Mouse (Mus musculus) limb, embryonic 15.5 days (tissue): ENCODE results near the gene Brdt. TPM values are rescaled to one million over a fixed set of nuclear protein-coding genes. Genes with fewer than 3 reads are reported as not detected.

Experiments used
- ATAC-seq: fragments of 200-750 bp; cut with Nextera tagmentation; 2 replicates; pipeline ENCODE4 v1.8.0; 2017; ENCODE audit warnings: low read depth, moderate TSS enrichment; ENCODE audit not compliant: insufficient number of reproducible peaks, low FRiP score, low TSS enrichment
- H3K27ac ChIP-seq: fragments of 300-500 bp; sonication (generic); 2 replicates; pipeline ENCODE4 v1.5.1; 2015; ENCODE audit warnings: moderate library complexity, mild to moderate bottlenecking, inconsistent platforms
- H3K27me3 ChIP-seq: fragments of 300-500 bp; sonication (generic); 2 replicates; pipeline ENCODE4 v1.6.1; 2015; ENCODE audit warnings: inconsistent platforms
- H3K36me3 ChIP-seq: fragments of 300-500 bp; sonication (generic); 2 replicates; pipeline ENCODE4 v1.6.1; 2015; ENCODE audit warnings: inconsistent platforms
- H3K4me1 ChIP-seq: fragments of 300-500 bp; sonication (generic); 2 replicates; pipeline ENCODE4 v1.6.1; 2015; ENCODE audit warnings: inconsistent platforms
- H3K4me2 ChIP-seq: fragments of 300-500 bp; sonication (generic); 2 replicates; pipeline ENCODE4 v1.6.1; 2015; ENCODE audit warnings: mild to moderate bottlenecking, inconsistent platforms
- H3K4me3 ChIP-seq: fragments of 300-500 bp; sonication (generic); 2 replicates; pipeline ENCODE4 v1.5.1; 2015; ENCODE audit warnings: mild to moderate bottlenecking, inconsistent platforms
- H3K9ac ChIP-seq: fragments of 300-500 bp; sonication (generic); 2 replicates; pipeline ENCODE4 v1.6.1; 2015; ENCODE audit warnings: inconsistent platforms
- H3K9me3 ChIP-seq: fragments of 300-500 bp; sonication (generic); 2 replicates; pipeline ENCODE4 v1.6.1; 2016; ENCODE audit warnings: inconsistent platforms
- WGBS: fragments of 180-500 bp; shearing (Covaris S2); methylation state at CpG from one replicate; pipeline ENCODE4 v1.1.7; 2015; 5-methylcytosine and 5-hydroxymethylcytosine counted together
- polyA plus RNA-seq: library from polyadenylated mRNA; unstranded; fragments of >200 nt; fragmentation: Nextera tagmentation; extraction: Ambion mirVana; gene quantifications from 2 replicates; pipeline ENCODE4 v1.2.1, GENCODE M21; 2015

Gene Brdt
- polyA plus RNA-seq, 1 experiment from 2014 or later: 3.9 TPM

DNA sequence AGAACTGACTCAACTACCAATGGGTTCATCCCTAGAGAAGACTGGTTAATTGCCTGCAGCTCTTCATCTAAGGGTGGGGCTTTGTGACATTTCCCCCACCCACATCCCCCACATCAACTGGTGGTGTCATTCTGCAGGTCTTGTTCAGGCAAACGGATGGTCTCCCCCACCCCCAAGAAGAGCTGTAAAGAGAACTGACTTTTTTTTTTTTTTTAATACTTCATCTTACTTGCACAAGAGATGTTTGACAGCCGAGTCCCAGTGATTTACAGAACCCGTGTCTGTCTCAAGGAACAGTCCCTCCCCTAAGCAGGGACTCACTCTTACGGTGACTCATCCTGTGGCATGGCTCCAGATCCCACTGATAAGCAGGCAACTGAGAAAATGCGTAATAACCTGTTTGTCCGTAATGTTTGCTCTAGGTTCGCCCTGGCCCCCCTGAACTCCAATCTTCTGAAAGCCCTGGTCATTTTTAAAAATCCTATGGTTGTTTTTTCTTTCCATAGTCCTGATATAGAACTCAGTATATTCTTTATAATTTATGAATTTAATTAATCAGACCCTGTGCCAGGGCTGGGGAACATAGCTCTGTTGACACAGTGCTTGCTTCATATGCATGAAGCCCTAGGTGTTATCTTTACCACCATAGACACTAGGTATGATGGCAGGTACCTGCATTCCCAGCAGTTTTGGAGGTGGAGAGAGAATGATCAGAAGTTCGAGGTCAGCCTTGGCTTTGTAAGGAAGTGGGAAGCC is 35.7 kb upstream of the Brdt start:
- Histone ChIP-seq H3K4me2 (no peak overlapping the region), H3K9ac (no peak overlapping the region), H3K36me3 (no peaks in the 10 kb centered on the region), H3K27me3 (no peaks in the 10 kb centered on the region), H3K27ac (peak overlapping the region; percentile 50; the same call in 1 of the 2 replicates), H3K4me1 (peaks cover 18% of the 10 kb centered on the region), H3K9me3 (no peaks in the 10 kb centered on the region), H3K4me3 (no peak overlapping the region)
- ATAC-seq: no peak
- 51% methylated on average over 8 of the region's 8 CpGs for WGBS

DNA sequence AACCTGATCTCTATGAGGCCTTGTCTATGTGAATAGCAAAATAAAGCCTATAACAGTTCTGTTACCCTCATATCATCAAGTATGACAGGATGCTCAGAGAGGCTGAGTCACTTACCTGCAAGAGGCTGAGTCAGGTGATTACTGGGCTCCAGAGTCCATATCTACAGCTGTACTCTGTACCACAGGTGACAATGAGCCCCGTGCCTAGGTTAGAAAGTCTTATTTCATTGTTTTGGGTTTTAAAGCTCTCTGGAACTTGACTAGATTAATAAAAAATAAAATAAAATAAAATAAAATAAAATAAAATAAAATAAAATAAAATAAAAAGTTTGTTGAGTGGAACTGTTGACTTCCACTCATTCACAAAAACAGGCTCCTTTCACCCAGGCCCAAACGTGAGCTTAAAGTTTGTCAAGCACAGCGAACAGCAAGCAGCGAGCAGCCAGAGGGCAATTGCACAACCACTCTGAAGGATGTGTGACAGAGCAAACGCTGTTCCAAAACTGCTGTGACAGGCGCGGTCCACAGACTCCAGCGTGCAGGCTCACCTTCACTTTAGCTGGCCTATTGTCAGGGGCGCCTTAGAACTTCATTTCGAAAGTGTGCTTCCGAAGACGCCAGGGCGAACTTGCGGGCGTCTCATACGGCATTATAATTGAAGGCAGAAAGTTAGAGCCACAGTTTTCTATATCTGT is 35.0 kb upstream of the Brdt start:
- Histone ChIP-seq H3K9me3 (no peaks in the 10 kb centered on the region), H3K27ac (peak overlapping the region; percentile 76), H3K4me1 (peaks cover 17% of the 10 kb centered on the region), H3K36me3 (no peaks in the 10 kb centered on the region), H3K27me3 (no peaks in the 10 kb centered on the region), H3K4me2 (peak overlapping the region; percentile 26), H3K9ac (no peak overlapping the region), H3K4me3 (0 out of 2 replicates have a peak overlapping the region, but pooled peaks have one; percentile 11)
- no peak for ATAC-seq
- 27% methylated on average over 16 of the region's 16 CpGs for WGBS

DNA sequence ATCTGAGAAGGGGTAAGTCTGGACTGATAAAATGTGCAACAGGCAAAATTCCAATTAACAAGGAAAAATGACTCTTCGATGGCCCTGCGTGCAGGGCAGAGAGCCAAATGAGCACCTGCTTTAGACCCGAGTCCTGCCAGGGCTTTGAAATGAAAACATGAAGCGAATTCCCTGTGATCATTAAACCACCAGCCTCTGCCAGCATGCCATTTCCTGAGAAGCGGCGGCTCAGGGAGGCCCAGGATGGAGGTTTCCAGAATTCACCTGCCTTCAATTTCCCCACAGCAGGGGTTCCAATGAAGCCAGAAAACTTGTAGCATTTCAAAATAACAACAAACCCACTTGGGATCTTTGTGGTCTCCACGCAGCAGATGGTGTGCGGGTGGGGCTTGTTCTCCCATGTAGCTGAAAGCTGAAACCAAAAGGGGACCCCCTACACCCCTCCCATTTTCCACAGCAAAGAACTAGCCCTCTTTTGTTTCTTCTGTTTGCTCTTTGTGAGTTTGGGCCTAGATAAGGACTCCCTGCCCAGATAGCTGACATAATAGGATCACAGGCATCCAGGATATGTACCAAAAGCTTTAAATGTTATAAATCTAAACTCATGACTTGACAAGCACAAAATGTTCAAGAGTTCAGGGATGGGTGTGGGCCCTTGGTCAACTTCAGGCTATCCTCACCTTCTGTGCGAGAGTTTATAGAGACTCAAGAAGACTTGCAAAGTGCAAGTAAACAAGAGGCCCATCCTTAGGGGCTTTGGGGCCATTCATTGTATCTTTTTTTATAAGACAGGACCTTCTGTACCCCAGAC is 34.2 kb upstream of the Brdt start:
- Histone ChIP-seq H3K9me3 (no peaks in the 10 kb centered on the region), H3K4me1 (peaks cover 17% of the 10 kb centered on the region), H3K27me3 (no peaks in the 10 kb centered on the region), H3K4me2 (peak overlapping the region; percentile 26), H3K36me3 (no peaks in the 10 kb centered on the region), H3K9ac (no peak overlapping the region), H3K4me3 (0 out of 2 replicates have a peak overlapping the region, but pooled peaks have one; percentile 11), H3K27ac (peak overlapping the region; percentile 76; the same call in 1 of the 2 replicates)
- WGBS: 13% methylated on average over 9 of the region's 9 CpGs
- ATAC-seq: no peak

DNA sequence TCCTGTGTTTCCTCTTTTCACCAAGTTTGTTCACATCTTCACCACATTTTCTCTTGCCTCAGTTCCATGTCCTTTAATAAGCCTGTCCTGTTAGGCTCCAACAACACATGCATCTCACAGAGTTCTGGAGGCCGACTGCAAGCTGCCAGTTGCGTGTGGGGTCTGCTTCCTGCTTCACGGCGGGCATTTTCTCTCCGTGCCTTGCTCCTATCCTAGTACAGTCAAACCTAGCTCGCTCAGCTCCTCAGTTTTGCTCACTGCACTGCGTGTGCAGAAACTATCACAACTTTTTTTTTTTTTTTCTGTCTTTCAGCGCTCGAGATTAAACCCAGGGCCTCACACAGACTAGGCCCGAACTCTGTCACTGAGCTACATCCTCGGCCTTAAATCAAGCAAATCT is 32.1 kb upstream of the Brdt start:
- H3K9me3 ChIP-seq: no peaks in the 10 kb centered on the region
- H3K4me3 ChIP-seq: no peak overlapping the region
- no peaks in the 10 kb centered on the region for H3K36me3 ChIP-seq
- 55% methylated on average over 11 of the region's 11 CpGs for WGBS
- ATAC-seq: no peak
- H3K27ac ChIP-seq: no peak overlapping the region
- H3K4me1 ChIP-seq: peaks cover 24% of the 10 kb centered on the region
- no peak overlapping the region for H3K9ac ChIP-seq
- H3K4me2 ChIP-seq: no peak overlapping the region
- no peaks in the 10 kb centered on the region for H3K27me3 ChIP-seq

DNA sequence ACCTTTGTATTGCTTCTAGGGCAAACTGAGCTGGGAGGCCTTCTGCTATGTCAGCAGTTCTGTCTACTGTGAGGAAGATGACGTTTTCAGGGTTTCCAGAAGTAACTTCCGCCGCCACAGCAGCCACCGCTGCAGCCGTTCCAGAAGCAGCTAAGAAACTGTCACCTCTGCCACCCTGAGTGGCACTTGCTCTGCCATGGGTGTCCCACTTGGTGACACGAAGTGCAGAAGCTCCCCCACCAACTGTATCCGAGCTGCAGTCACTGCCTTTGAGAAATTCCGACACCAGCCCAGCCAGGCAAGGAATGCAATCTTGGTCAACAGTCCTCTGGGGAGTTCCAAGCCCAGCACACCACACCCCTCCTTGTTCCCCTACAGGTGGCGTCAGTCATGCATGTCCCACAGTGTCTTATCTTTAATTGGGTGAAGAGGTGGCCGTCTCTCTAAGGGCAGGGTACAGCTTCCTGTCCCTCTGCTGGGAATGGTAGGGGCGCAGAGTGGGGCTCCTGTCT is 27.6 kb upstream of the Brdt start:
- 44% methylated on average over 11 of the region's 11 CpGs for WGBS
- H3K4me3 ChIP-seq: no peak overlapping the region
- no peaks in the 10 kb centered on the region for H3K27me3 ChIP-seq
- H3K36me3 ChIP-seq: no peaks in the 10 kb centered on the region
- H3K4me1 ChIP-seq: peaks cover 6% of the 10 kb centered on the region
- H3K9ac ChIP-seq: no peak overlapping the region
- ATAC-seq: no peak
- H3K9me3 ChIP-seq: no peaks in the 10 kb centered on the region
- H3K27ac ChIP-seq: no peak overlapping the region
- H3K4me2 ChIP-seq: no peak overlapping the region

DNA sequence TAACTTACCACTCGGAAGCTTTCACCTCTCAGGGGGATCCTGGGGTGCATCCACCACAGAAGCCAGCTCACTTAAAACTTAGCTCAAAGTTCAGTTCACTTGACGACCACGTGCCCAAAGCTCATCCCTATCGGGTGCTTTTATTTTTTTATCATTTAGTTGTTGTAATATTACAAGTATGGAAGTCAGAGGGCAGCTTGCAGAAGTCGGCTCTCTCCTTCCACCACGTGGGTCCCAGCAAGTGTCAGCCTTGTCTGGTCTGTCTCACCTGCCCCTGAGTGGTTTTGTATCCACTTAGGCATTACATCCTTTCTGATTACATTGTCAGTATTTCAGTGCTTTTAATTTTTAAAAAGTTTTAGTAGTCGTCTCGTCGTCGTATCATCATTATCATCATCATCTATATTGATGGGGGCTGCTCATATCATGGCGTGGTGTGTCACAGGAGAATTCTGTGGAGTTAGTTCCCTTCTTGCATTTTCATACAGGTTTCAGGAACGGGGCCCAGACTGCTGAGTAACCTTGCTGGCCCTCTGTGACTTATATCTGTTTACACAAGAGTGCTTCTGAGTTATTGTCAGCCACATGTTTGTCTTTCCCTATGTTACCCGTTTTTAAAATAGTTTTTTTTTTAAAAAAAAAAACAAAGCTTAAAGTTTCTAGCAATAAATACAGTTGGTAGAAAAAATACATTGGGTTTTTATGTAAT is 26.7 kb upstream of the Brdt start:
- no peak overlapping the region for H3K27ac ChIP-seq
- no peak for ATAC-seq
- H3K27me3 ChIP-seq: no peaks in the 10 kb centered on the region
- H3K4me1 ChIP-seq: peaks cover 6% of the 10 kb centered on the region
- no peak overlapping the region for H3K9ac ChIP-seq
- no peak overlapping the region for H3K4me2 ChIP-seq
- H3K4me3 ChIP-seq: no peak overlapping the region
- H3K9me3 ChIP-seq: no peaks in the 10 kb centered on the region
- H3K36me3 ChIP-seq: no peaks in the 10 kb centered on the region
- 72% methylated on average over 13 of the region's 13 CpGs for WGBS

DNA sequence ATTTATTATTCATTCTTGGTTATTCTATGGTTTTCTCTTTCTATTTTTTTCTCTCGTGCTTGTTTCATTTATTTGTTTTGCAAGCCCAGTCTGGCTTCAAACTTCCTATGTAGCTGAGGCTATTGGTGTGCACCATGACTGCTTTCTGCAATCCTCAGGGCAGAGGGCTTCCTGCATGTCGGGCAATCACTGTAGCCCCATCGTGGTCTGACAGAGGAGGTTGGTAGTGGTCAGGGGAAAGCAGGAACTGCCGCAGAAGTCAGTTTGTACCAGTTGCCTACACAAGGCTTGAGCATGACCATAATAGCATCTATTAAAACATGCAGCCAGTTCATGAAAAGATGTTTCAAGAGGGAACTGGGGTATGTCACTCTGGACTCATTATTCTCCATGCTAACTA is 23.5 kb upstream of the Brdt start:
- H3K9ac ChIP-seq: no peak overlapping the region
- no peaks in the 10 kb centered on the region for H3K27me3 ChIP-seq
- H3K4me1 ChIP-seq: peaks cover 6% of the 10 kb centered on the region
- H3K36me3 ChIP-seq: no peaks in the 10 kb centered on the region
- WGBS: 67% methylated on average over 4 of the region's 4 CpGs
- no peaks in the 10 kb centered on the region for H3K9me3 ChIP-seq
- no peak overlapping the region for H3K4me3 ChIP-seq
- H3K4me2 ChIP-seq: no peak overlapping the region
- H3K27ac ChIP-seq: no peak overlapping the region
- no peak for ATAC-seq

DNA sequence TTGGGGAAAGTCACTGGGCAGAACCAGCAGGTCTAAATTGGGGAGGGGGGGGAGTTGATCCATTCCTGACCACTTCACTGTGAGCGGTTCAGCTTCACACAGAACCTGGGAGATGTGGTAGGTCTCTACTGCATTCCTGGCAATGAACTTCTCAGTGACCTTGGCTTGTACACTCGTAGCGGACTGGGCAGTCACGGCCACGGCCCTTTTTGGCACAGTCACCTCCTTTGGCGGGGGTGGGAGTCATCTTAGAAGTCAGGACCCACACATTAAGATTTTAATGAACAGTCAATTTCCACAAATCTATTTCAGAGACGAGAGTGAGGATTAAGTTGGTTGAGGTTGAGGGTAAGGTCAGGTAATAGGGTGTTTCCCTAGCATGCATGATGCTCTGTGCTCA is 13.8 kb upstream of the Brdt start:
- H3K4me3 ChIP-seq: no peak overlapping the region
- ATAC-seq: no peak
- H3K9me3 ChIP-seq: no peaks in the 10 kb centered on the region
- H3K9ac ChIP-seq: no peak overlapping the region
- H3K4me2 ChIP-seq: no peak overlapping the region
- H3K27ac ChIP-seq: no peak overlapping the region
- 88% methylated on average over 7 of the region's 7 CpGs for WGBS
- H3K4me1 ChIP-seq: no peaks in the 10 kb centered on the region
- no peaks in the 10 kb centered on the region for H3K27me3 ChIP-seq
- H3K36me3 ChIP-seq: no peaks in the 10 kb centered on the region

DNA sequence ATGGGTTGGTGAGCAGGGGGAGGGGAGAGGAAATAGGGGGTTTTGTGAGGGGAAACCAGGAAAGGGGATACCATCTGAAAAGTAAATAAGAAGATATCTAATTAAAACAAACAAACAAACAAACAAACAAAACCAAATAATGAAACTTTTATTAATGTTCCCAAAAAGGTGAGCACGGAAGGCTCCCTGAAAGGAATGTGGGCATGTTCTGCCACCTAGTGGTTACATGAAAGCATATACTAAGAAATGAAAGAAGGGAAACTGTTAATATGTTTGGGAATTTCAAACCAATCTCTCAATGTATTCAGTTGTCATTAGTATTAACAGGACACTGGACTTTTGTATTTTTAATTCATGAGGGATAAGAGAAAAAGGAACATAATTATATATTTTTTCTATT is 10.3 kb upstream of the Brdt start:
- no peak overlapping the region for H3K9ac ChIP-seq
- WGBS: 3% methylated on average over 1 of the region's 1 CpGs
- no peaks in the 10 kb centered on the region for H3K27me3 ChIP-seq
- H3K36me3 ChIP-seq: no peaks in the 10 kb centered on the region
- no peak overlapping the region for H3K4me3 ChIP-seq
- H3K27ac ChIP-seq: no peak overlapping the region
- H3K4me1 ChIP-seq: no peaks in the 10 kb centered on the region
- no peak for ATAC-seq
- H3K4me2 ChIP-seq: no peak overlapping the region
- H3K9me3 ChIP-seq: no peaks in the 10 kb centered on the region

DNA sequence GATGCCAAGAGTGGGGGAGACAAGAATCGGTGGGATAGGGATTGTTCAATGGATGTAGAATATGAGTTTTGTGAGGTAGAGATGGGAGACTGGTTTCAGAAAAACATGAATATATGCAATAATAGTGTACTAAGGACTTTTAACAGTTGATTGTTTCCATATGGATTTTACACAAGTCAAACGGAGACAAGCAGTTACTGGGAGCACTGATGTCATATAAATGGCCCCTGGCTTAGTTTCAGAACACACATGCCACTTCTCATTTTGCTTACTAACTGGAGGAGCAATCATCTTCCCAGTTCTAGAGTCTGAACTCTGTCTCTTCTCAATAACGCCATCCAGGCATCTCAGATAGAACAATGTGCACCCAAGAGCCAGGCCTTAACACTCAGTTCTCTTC is 9.4 kb downstream of the Brdt start:
- Histone ChIP-seq H3K36me3 (no peaks in the 10 kb centered on the region), H3K27ac (peak overlapping the region; percentile 48), H3K9ac (no peak overlapping the region), H3K4me1 (0 out of 2 replicates have a peak, but pooled peaks cover 3% of the 10 kb centered on the region), H3K4me3 (no peak overlapping the region), H3K27me3 (no peaks in the 10 kb centered on the region), H3K9me3 (no peaks in the 10 kb centered on the region), H3K4me2 (no peak overlapping the region)
- no peak for ATAC-seq
- 38% methylated on average over 3 of the region's 3 CpGs for WGBS

DNA sequence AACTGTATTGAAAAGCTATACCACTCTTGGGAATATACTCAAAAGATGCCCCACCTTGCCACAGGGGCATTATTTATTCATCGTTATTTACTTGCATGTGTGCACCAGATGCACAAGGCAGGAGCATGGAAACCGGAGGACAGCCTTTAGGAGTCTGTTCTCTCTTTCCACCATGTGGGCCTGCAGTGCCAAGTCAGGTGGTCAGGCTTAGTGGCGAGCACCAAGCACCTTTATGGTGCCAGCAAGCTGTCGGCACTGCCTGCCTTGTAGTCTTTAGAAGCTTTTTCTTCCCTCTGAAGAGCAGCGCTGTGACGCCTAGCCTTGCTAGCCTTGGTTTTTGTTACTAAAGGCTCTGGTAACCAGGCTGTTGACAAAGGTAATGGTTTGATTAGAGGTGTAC is 11.9 kb downstream of the Brdt start:
- Histone ChIP-seq H3K4me3 (no peak overlapping the region), H3K27me3 (no peaks in the 10 kb centered on the region), H3K36me3 (no peaks in the 10 kb centered on the region), H3K9ac (no peak overlapping the region), H3K4me1 (peaks cover 10% of the 10 kb centered on the region; the same call in 1 of the 2 replicates), H3K9me3 (no peaks in the 10 kb centered on the region), H3K4me2 (no peak overlapping the region), H3K27ac (no peak overlapping the region)
- 61% methylated on average over 6 of the region's 6 CpGs for WGBS
- ATAC-seq: no peak
